Mouse (Mus musculus): ENCODE measurements around the gene Pknox2. TPM values are rescaled to one million over a fixed set of nuclear protein-coding genes. Genes with fewer than 3 reads are reported as not detected.

The Pknox2 gene
- polyA plus RNA-seq, 1 experiment from 2014 or later: 34.3 TPM

- Histone ChIP-seq H3K36me3 (ENCODE audit: control insufficient read depth, insufficient read depth, low read length) (no peaks in the 10 kb centered on the region), H3K9ac (ENCODE audit: low read depth, low read length) (no peak overlapping the region), H3K4me1 (ENCODE audit: control insufficient read depth, insufficient read depth, low read length) (peaks cover 28% of the 10 kb centered on the region), H3K9me3 (replicated peaks; ENCODE audit: control insufficient read depth, low read length, poor library complexity, severe bottlenecking) (no peaks in the 10 kb centered on the region), H3K27ac (ENCODE audit: low read length) (no peak overlapping the region), H3K27me3 (ENCODE audit: control insufficient read depth, insufficient read depth, low read depth, low read length) (no peaks in the 10 kb centered on the region), H3K4me3 (ENCODE audit: low read depth, low read length) (no peak overlapping the region), H3K4me2 (ENCODE audit: low read length) (no peak overlapping the region)
- ATAC-seq: no peak
- WGBS: 86% methylated on average over 2 of the region's 2 CpGs
Observed at GRCm38 (mm10) chr9:36942561-36942960, 204.6 kb downstream of the Pknox2 start.

- WGBS: 75% methylated on average over 4 of the region's 4 CpGs
- Histone ChIP-seq H3K4me1 (ENCODE audit: control insufficient read depth, insufficient read depth, low read length) (peaks cover 28% of the 10 kb centered on the region), H3K36me3 (ENCODE audit: control insufficient read depth, insufficient read depth, low read length) (no peaks in the 10 kb centered on the region), H3K9ac (ENCODE audit: low read depth, low read length) (no peak overlapping the region), H3K27me3 (ENCODE audit: control insufficient read depth, insufficient read depth, low read depth, low read length) (no peaks in the 10 kb centered on the region), H3K27ac (ENCODE audit: low read length) (no peak overlapping the region), H3K4me3 (ENCODE audit: low read depth, low read length) (no peak overlapping the region), H3K9me3 (replicated peaks; ENCODE audit: control insufficient read depth, low read length, poor library complexity, severe bottlenecking) (no peaks in the 10 kb centered on the region), H3K4me2 (ENCODE audit: low read length) (no peak overlapping the region)
- no peak for ATAC-seq
Observed at GRCm38 (mm10) chr9:36942131-36942530, 205.1 kb downstream of the Pknox2 start.

GRCm38 (mm10) chr9:36941565-36941964, 205.6 kb downstream of the Pknox2 start:
- Histone ChIP-seq H3K27ac (ENCODE audit: low read length) (no peak overlapping the region), H3K36me3 (ENCODE audit: control insufficient read depth, insufficient read depth, low read length) (no peaks in the 10 kb centered on the region), H3K4me3 (ENCODE audit: low read depth, low read length) (no peak overlapping the region), H3K9ac (ENCODE audit: low read depth, low read length) (no peak overlapping the region), H3K4me2 (ENCODE audit: low read length) (no peak overlapping the region), H3K4me1 (ENCODE audit: control insufficient read depth, insufficient read depth, low read length) (peaks cover 28% of the 10 kb centered on the region), H3K27me3 (ENCODE audit: control insufficient read depth, insufficient read depth, low read depth, low read length) (no peaks in the 10 kb centered on the region), H3K9me3 (replicated peaks; ENCODE audit: control insufficient read depth, low read length, poor library complexity, severe bottlenecking) (no peaks in the 10 kb centered on the region)
- WGBS: 21% methylated on average over 5 of the region's 5 CpGs
- no peak for ATAC-seq

- Histone ChIP-seq H3K9ac (ENCODE audit: low read depth, low read length) (no peak overlapping the region), H3K4me1 (ENCODE audit: control insufficient read depth, insufficient read depth, low read length) (peaks cover 32% of the 10 kb centered on the region), H3K36me3 (ENCODE audit: control insufficient read depth, insufficient read depth, low read length) (no peaks in the 10 kb centered on the region), H3K27ac (ENCODE audit: low read length) (peak overlapping the region; percentile 51), H3K9me3 (replicated peaks; ENCODE audit: control insufficient read depth, low read length, poor library complexity, severe bottlenecking) (no peaks in the 10 kb centered on the region), H3K4me2 (ENCODE audit: low read length) (no peak overlapping the region), H3K27me3 (ENCODE audit: control insufficient read depth, insufficient read depth, low read depth, low read length) (no peaks in the 10 kb centered on the region), H3K4me3 (ENCODE audit: low read depth, low read length) (no peak overlapping the region)
- ATAC-seq: peak; percentile 32
- 25% methylated on average over 8 of the region's 8 CpGs for WGBS
Observed at GRCm38 (mm10) chr9:36938601-36939078, 208.6 kb downstream of the Pknox2 start.

- Histone ChIP-seq H3K9me3 (replicated peaks; ENCODE audit: control insufficient read depth, low read length, poor library complexity, severe bottlenecking) (no peaks in the 10 kb centered on the region), H3K4me3 (ENCODE audit: low read depth, low read length) (no peak overlapping the region), H3K27me3 (ENCODE audit: control insufficient read depth, insufficient read depth, low read depth, low read length) (no peaks in the 10 kb centered on the region), H3K4me1 (ENCODE audit: control insufficient read depth, insufficient read depth, low read length) (peaks cover 16% of the 10 kb centered on the region), H3K9ac (ENCODE audit: low read depth, low read length) (peak overlapping the region; percentile 25; the same call in 1 of the 2 replicates), H3K4me2 (ENCODE audit: low read length) (peak overlapping the region; percentile 41), H3K27ac (ENCODE audit: low read length) (peak overlapping the region; percentile 12), H3K36me3 (ENCODE audit: control insufficient read depth, insufficient read depth, low read length) (no peaks in the 10 kb centered on the region)
- peak; percentile 88 for ATAC-seq
- 30% methylated on average over 16 of the region's 16 CpGs for WGBS
Observed at GRCm38 (mm10) chr9:36933813-36934493, 213.3 kb downstream of the Pknox2 start.

GRCm38 (mm10) chr9:36932950-36933812, 214.0 kb downstream of the Pknox2 start:
- Histone ChIP-seq H3K4me2 (ENCODE audit: low read length) (no peak overlapping the region), H3K9ac (ENCODE audit: low read depth, low read length) (no peak overlapping the region), H3K36me3 (ENCODE audit: control insufficient read depth, insufficient read depth, low read length) (no peaks in the 10 kb centered on the region), H3K4me1 (ENCODE audit: control insufficient read depth, insufficient read depth, low read length) (peaks cover 8% of the 10 kb centered on the region; the same call in 1 of the 2 replicates), H3K27ac (ENCODE audit: low read length) (no peak overlapping the region), H3K9me3 (replicated peaks; ENCODE audit: control insufficient read depth, low read length, poor library complexity, severe bottlenecking) (no peaks in the 10 kb centered on the region), H3K4me3 (ENCODE audit: low read depth, low read length) (no peak overlapping the region), H3K27me3 (ENCODE audit: control insufficient read depth, insufficient read depth, low read depth, low read length) (no peaks in the 10 kb centered on the region)
- WGBS: 68% methylated on average over 12 of the region's 12 CpGs
- ATAC-seq: peak; percentile 43

GRCm38 (mm10) chr9:36931657-36932056, 215.6 kb downstream of the Pknox2 start:
- Histone ChIP-seq H3K9ac (ENCODE audit: low read depth, low read length) (no peak overlapping the region), H3K4me1 (ENCODE audit: control insufficient read depth, insufficient read depth, low read length) (peaks cover 8% of the 10 kb centered on the region; the same call in 1 of the 2 replicates), H3K27me3 (ENCODE audit: control insufficient read depth, insufficient read depth, low read depth, low read length) (no peaks in the 10 kb centered on the region), H3K4me3 (ENCODE audit: low read depth, low read length) (no peak overlapping the region), H3K36me3 (ENCODE audit: control insufficient read depth, insufficient read depth, low read length) (no peaks in the 10 kb centered on the region), H3K4me2 (ENCODE audit: low read length) (no peak overlapping the region), H3K9me3 (replicated peaks; ENCODE audit: control insufficient read depth, low read length, poor library complexity, severe bottlenecking) (no peaks in the 10 kb centered on the region), H3K27ac (ENCODE audit: low read length) (no peak overlapping the region)
- WGBS: 84% methylated on average over 4 of the region's 4 CpGs
- ATAC-seq: no peak

GRCm38 (mm10) chr9:36923753-36924152, 223.5 kb downstream of the Pknox2 start:
- 86% methylated on average over 5 of the region's 5 CpGs for WGBS
- Histone ChIP-seq H3K27me3 (ENCODE audit: control insufficient read depth, insufficient read depth, low read depth, low read length) (no peaks in the 10 kb centered on the region), H3K4me1 (ENCODE audit: control insufficient read depth, insufficient read depth, low read length) (peaks cover 21% of the 10 kb centered on the region), H3K4me3 (ENCODE audit: low read depth, low read length) (no peak overlapping the region), H3K27ac (ENCODE audit: low read length) (0 out of 2 replicates have a peak overlapping the region, but pooled peaks have one; percentile 3), H3K9me3 (replicated peaks; ENCODE audit: control insufficient read depth, low read length, poor library complexity, severe bottlenecking) (no peaks in the 10 kb centered on the region), H3K36me3 (ENCODE audit: control insufficient read depth, insufficient read depth, low read length) (no peaks in the 10 kb centered on the region), H3K4me2 (ENCODE audit: low read length) (no peak overlapping the region), H3K9ac (ENCODE audit: low read depth, low read length) (no peak overlapping the region)
- ATAC-seq: no peak

Measured in midbrain, embryonic 16.5 days (tissue).